Mouse (Mus musculus) olfactory bulb, adult 2 months (tissue): Measurements from ENCODE around the gene Slc7a14.

ENCODE experiments used
- CTCF ChIP-seq: fragments of 200-500 bp; IDR thresholded peaks from 2 replicates; pipeline ENCODE4 v1.5.1; 2012; ENCODE audit warnings: low read depth, mild to moderate bottlenecking, low read length, moderate library complexity; ENCODE audit not compliant: insufficient read depth
- POLR2A ChIP-seq: fragments of 200-500 bp; IDR thresholded peaks from 2 replicates; pipeline ENCODE4 v1.6.1; 2012; ENCODE audit warnings: mild to moderate bottlenecking, low read depth, low read length, moderate library complexity; ENCODE audit not compliant: insufficient read depth

- TF ChIP-seq POLR2A (no peak), CTCF (no peak)
Measured at GRCm38 (mm10) chr3:31212205-31213038, 97.8 kb downstream of the Slc7a14 start.
